Mouse (Mus musculus): ENCODE results near the gene Psen2. TPM values are rescaled to one million over a fixed set of nuclear protein-coding genes. Genes with fewer than 3 reads are reported as not detected.
A peak's percentile ranks its signal among the peaks of the same experiment; 100 is the strongest.

Gene Psen2
- total RNA-seq, 2 experiments from 2014 or later: 66.4 to 93.3 TPM

DNA sequence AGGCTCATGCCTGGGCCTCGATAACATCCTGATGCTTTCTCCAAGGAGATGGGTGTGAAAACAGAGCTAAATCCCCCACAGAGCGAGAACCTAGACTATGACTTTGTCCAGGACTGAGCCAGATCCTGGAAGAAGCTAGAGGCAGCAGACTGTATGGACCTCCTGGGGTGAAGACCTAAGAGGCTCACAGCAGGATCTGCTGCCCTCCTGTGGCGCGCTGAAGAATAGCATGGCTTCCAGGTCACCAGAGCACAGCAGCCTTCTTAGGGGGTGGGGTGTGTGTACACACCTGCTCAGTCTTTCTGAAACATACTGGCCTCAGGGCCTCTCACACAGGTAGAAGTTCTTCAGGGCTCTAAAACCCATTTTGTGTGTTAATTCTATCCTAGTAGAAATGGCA is 48.2 kb downstream of the Psen2 start:
- ATAC-seq (replicated peaks; ENCODE audit: low FRiP score, low TSS enrichment, poor library complexity, severe bottlenecking): peak; percentile 96

DNA sequence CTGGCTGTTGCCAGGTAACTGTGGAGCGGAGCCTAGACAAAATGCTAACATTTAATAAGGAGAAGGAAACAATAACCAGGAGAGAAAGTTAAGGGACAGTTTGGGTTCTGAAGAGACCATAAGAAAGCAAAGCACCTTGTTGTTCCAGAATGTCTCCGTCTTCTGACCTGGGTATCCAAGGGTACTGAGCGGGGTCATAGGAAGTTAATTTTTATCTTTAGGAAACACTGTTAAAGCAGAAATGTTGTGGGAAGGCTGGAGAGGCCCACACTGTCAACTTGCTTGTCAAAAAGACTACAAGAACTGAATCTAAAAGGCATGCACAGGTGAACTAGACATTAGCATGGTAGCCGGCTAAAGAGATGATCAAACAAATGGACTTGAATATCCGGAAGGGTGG is 50.3 kb downstream of the Psen2 start:
- no peak for ATAC-seq (replicated peaks; ENCODE audit: low FRiP score, low TSS enrichment, poor library complexity, severe bottlenecking)

DNA sequence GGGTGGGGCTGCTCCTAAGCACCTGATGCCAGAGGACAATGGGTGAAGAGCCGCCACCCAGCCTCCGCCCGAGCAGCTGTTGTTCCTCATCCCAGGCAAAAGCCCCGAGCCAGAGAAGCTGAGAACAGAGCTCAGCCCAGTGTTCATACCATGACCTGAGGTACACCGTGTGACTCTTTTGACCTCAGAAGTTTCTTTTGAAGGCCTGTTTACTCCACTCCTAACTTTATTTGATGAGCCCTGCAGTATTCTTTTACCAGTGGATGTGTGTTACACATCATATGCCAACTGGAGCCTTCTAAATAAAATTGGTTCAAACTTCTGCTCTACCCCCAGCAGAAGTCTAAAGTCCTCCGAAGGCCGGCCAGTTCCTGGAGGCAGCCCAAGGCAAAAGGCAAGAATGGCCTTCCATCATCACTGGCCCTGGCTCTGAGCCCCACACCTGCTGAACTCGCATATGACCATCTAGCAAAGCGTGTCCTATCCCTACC is 52.4 kb downstream of the Psen2 start:
- ATAC-seq (replicated peaks; ENCODE audit: low FRiP score, low TSS enrichment, poor library complexity, severe bottlenecking): no peak

DNA sequence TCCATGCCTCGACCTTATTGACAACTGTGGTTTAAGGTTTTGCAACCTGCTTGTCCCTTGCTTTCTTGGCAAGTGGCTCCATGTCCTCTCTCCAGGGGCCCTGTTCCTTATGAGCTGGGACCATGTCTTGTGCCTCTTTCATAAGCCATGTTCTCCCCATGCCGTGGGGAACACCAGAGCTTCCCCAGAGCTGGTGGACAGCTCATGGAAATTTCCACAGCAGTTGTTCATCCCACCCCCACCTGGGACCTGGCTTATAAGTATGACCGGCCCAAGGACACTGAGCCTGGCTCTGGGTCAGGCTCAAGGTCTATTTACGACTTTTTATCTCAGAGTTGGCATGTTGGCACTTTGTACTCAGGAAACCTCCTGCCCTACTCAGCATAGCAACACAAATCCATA is 53.2 kb downstream of the Psen2 start:
- ATAC-seq (replicated peaks; ENCODE audit: low FRiP score, low TSS enrichment, poor library complexity, severe bottlenecking): no peak

DNA sequence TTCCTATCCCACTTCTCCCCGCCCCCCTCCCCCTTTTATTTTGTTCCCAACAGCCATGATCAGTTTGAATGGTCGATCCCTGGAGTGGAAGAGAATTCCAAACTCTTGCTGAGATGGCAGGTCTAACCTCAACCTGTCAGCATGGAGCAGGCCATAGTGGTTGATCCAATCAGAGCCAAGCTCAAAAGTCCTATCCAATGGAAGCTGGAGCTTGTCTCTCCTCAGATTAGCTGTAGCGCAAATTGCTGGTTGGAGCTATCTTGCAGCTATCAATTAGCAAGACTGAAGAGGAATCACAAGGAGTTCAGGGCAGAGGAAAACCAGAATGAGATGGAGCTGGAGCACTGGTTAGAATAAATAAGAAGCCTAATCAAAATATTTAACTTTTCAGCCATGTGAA is 54.9 kb downstream of the Psen2 start:
- ATAC-seq (replicated peaks; ENCODE audit: low FRiP score, low TSS enrichment, poor library complexity, severe bottlenecking): no peak

DNA sequence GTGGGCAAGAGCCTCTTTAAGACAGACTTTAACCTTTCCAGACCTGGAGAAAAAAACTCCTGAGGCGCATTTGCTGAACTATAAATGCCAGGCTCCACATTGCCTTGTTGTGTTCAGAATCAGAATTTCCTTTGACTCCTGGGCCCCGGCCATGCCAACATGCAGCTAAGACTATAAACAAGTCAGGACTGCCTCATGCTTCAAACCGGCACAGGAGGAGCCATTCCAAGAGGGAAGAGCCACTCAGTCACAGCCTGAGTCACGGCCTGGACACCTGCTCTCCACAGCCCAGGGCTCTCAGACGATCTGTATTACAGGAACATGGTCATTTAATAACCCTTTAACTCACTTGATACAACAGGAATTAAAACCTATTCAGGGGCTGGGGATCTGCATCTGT is 62.5 kb downstream of the Psen2 start:
- no peak for ATAC-seq (replicated peaks; ENCODE audit: low FRiP score, low TSS enrichment, poor library complexity, severe bottlenecking)

DNA sequence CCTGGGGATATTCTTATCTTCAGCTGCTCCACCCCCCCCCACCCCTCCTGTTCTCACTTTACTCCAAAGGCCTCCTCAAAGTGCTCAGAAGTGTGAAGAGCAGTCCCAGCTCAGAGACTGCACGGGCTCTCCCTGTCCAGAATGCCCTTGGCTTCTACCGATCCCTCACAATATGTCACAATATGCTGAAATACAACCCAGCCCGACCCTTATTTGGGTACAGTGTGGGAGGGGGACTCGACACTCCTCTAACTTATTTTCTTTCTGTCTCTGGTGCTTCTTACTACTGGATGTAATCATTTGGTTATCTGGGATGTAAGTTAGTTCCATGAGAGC is 63.6 kb downstream of the Psen2 start:
- no peak for ATAC-seq (replicated peaks; ENCODE audit: low FRiP score, low TSS enrichment, poor library complexity, severe bottlenecking)

DNA sequence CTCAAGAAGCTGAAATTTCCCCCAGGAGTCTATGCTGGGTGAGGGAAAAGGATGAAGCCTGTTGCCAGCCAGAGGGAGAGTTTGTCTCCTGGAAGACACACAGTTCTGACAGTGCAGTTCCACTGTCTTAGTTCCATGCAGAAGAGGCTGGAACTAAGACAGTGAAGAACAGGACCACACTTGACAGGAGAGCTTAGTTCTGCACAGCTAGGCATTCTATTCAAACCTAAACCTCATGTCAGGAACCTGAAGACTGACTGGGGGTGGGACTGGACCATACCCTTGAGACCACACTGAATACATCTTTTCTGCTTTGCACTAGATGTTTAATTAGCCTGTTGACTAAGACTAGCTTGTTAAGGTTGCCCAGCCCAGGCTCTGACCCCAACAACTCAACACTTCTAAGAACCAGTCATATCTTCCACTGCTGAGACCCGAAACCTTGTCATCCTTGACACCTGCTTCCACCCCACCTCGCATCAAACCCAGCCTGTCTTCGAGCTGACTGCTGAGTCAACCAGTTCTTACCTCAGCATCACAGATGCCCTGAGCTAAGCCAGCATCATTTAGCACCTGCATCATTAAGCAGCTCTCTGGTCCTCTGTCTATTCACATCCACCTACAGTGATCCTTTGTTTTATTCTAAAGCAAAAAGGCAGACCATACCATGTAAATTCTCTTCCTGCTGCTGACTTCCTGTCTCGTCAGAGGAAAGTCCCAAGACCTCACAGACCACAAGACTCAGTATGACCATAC is 64.1 kb downstream of the Psen2 start, which contains the start of gene Coq8a:
TSS of gene Coq8a (minus strand) at position 644 of the 756 bp plus-strand sequence.
- no peak for ATAC-seq (replicated peaks; ENCODE audit: low FRiP score, low TSS enrichment, poor library complexity, severe bottlenecking)

DNA sequence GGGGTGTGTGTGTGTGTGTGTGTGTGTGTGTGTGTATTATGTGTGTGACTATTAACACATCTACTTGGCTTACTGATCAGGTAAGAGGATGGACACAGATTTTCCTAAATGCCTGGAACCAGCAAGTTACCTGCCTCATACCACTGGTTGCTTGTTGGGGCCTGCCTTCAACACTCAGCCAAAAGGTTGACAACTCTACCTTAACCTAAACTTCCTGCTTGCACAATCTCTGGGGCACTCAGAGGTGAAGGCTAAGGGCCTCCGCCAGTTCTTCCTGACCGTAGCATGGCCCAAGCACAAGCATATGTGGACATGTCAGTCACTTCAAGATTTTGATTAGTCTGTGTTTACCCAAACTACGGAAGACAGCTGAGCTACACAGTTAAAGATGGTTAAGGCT is 65.3 kb downstream of the Psen2 start:
- no peak for ATAC-seq (replicated peaks; ENCODE audit: low FRiP score, low TSS enrichment, poor library complexity, severe bottlenecking)

DNA sequence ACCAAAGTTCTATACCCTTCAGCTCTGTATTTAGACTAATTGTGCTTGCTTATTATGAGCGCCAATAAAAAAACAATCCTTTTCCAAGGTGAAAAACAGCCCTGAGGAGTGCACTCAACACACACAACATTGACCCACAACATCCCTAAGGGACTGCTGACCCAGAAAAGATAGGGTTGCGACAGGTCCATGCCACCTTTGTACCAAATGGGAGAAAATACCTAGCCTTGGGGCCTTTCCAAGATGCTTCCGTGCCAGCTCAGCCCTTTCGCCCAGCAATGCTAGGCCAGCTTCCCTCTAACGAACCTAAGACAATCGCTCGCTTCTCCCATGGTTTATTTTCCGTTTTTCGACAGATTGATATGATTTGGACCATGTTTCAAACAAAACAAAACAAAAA is 66.7 kb downstream of the Psen2 start:
- ATAC-seq (replicated peaks; ENCODE audit: low FRiP score, low TSS enrichment, poor library complexity, severe bottlenecking): no peak

DNA sequence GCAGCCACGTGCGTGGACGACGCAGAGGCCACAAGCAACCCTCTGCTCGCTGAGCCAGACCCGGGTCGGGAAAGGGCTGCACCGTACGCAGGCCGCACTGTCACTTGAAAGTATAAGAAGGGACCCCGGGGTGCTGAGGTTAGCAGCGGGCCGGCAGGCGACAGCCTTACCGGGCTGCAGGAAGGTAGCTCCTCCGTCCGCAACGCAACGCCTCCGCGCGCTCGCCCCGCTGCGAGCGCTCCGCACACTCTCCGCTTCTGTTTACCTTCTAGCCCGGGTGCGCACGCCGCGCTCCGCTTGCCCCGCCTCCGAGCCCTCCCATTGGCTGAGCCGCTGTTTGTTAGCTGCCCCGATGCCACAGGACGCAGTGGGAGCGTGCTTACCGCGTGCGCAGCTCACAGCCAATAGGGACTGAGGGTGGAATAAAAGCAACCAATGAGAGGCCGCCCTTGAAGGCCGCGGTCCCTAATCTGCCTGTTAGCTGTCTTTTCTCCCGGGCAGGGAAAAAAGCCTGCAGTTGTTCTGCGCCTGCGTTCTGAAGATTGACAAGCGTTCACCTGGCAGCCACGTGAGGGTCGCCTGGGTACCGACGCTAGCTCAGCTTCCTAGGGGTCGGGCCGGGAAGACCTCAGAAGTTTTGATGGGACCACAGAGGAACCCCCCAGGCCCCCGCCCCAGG is 67.4 kb downstream of the Psen2 start:
- peak; percentile 98 for ATAC-seq (replicated peaks; ENCODE audit: low FRiP score, low TSS enrichment, poor library complexity, severe bottlenecking)

DNA sequence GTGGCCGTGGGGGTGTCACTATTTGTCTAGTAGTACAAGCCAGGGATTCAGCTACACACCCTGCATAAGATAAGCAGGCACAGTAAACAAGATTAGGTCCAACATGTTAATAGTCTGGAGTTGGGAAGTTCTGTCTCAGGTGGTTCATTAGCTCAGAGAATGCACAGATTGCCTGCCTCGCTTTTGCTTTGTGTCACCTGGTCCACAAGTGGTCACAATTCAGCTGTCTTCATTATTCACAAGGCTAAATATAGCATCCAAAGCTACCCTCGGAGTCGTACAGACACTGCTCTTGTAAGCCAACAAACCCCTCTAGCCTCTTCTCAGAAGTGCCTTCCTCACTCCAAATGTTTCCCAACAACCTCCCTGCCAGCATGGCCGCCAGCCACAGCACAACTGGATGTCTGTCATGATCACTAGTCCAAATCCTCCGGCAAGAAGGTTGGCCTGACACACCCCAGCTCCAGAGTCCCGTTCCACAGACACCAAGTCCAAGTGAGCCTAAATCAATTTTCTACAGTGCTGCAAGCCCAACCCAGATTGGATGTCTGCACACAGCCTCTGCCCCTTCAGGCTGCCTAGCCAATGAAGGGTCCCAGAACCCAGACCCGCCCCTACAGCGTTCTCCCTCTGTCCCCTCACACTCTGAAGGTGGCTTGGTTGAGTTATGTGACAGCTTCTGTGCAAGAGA is 68.3 kb downstream of the Psen2 start:
- peak; percentile 62 for ATAC-seq (replicated peaks; ENCODE audit: low FRiP score, low TSS enrichment, poor library complexity, severe bottlenecking)

DNA sequence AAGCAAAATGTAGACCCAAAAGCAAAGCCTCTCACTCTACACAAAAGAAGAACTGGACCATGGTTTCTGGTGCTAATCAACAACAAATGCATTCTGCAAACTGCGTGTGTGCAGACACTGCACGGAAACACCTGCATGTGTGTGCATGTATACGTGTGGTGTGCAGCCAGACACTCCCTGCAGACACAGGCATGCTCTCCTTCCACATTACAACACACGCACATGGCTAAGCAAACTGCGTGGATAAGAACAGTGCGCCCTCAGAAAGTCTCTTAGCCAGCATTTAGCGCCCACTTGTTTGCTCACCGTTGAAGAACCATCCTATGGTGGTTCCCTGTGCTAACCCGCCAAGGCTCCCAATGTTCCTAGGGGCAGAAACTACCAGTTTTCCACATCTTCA is 69.2 kb downstream of the Psen2 start:
- no peak for ATAC-seq (replicated peaks; ENCODE audit: low FRiP score, low TSS enrichment, poor library complexity, severe bottlenecking)

DNA sequence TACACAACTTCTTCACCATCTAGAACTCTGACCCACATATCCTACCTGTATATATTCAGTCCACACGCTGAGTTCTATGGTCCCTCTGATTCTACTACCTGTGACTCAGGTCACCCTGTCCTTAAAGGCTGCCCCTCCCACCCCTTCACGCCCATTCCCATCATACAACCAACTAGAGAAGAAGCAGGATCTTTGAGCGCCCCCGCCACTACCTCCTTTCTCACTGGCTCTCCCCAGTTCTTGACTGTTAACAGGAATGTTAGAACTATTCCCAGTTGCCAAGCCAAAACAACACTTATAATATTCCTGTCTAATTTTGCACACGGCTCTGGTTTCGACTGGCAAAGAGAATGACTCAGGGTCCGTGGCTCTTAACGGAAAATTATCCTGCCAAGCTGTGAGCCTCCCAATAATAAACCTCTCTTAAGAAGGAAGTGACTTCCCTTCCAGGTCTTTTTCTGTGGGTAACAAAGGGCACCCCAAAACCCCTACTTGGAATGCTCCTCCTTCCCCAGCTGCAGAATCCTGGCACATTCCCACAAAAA is 69.8 kb downstream of the Psen2 start:
- no peak for ATAC-seq (replicated peaks; ENCODE audit: low FRiP score, low TSS enrichment, poor library complexity, severe bottlenecking)

DNA sequence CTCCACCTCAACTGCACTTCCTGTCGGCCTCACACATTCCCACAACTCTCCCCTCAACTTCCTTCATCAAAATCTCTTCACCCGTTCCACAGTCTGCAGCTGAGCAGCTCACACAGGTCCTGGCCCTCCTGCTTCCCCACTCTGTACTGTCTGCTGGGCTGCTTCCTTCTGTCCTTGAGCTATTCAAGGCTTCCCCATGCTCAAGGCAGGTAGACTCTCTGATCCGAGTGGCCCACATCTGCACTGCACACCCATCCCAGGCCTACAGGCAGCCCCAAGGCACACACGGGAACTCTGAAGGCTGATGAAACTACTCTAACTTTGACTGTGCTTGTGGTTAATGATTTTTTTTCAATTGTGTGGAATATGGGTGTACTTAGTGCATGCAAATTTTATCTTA is 70.4 kb downstream of the Psen2 start:
- no peak for ATAC-seq (replicated peaks; ENCODE audit: low FRiP score, low TSS enrichment, poor library complexity, severe bottlenecking)

DNA sequence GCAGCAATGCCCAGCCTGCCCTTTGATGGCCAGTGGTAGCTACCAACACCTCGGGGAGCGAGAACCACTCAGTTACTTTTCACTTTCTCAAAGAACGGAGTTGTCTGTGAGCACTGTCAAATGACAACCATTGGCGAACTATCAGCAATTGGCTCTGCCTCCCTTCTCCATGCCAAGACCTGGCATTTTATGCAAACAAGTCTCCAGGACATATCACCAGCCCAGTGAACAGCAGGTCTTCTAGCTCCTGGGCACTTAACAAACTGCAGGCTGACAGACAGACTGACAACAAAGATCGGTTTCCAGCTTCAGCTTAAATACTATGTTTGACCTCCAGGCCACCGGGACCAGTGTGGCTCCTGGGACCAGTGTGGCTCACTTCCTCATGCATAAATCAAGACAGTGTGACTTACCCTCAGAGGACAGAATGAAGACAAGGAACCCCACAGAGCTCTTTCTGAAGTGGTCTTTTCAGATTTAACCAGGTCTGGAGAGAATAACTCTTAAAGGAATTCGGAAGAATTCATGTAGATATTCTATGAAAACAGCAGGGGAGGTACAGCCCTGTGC is 71.5 kb downstream of the Psen2 start:
- no peak for ATAC-seq (replicated peaks; ENCODE audit: low FRiP score, low TSS enrichment, poor library complexity, severe bottlenecking)

DNA sequence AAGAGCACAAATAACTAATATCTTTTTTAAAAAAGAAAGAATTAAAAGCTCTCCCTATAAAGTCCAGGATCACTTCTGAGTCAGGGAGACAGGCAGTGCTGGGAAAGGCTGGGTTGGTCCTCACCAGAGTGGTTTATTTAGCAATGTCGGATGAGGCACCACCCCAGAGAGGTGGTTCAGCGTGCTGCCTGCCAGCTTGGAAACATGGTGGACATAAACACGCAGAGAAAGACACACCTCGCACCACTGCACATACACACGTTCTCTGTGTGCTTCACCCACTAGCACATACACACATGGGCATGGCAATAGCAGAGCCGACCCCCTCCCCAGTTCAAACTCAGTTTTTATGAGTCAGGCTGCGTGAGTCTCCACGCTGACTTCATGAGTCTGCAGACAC is 72.1 kb downstream of the Psen2 start:
- no peak for ATAC-seq (replicated peaks; ENCODE audit: low FRiP score, low TSS enrichment, poor library complexity, severe bottlenecking)

DNA sequence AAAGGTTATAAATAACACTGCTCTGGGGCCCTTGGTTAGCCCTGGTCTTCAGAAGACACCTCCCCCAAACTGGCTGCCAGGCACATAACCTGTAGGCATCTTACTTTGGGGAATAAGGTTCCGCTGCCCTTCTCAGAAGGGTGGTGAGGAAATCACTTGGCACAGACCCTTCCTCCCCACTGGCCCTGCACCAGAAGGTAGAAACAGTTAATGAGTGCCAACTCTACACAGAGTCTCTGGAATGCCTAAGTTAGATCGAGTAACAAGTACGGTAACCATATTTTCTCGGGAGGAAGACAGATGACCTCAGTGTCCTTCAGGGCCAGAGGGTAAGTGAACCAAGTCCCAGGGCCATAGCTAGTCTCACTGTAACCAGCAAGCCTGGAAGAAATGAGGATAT is 74.3 kb downstream of the Psen2 start:
- no peak for ATAC-seq (replicated peaks; ENCODE audit: low FRiP score, low TSS enrichment, poor library complexity, severe bottlenecking)

DNA sequence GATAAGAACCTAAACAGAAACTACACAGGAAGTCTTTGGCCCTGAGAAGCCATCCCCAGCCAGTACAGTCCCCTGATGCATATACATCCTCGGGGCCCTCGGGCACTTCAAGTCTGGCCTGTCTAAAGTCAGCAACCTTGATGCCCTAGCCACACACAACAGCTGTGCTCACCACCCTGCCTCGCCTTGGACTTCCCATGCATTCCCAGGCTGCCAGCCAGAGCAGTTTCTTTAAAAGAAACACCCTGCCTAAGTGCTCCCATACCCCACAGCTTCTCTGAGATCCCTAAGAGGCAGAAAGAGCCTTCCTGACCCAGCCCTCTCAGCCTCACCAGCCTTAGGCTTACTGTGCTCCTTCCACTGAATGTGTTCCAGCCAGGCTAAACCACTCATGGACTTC is 76.9 kb downstream of the Psen2 start:
- ATAC-seq (replicated peaks; ENCODE audit: low FRiP score, low TSS enrichment, poor library complexity, severe bottlenecking): no peak

DNA sequence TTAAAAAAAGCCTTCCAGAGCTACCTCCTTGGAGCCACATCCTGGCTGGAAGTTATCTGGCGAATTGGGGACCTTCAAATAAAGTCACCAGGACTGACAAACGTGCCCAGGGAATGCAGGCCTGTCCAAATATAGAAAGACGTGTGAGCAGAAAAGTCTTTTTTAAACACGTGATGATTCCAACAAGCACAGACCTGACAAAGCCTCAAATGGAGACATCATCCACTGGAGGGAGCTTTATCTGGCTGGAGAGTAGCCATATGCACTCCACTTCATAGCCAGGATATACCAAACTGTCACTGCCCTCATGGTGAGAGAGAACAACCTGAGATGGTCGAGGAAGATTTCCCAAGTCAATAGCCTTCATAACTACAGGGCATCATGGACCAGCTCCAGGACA is 77.4 kb downstream of the Psen2 start:
- ATAC-seq (replicated peaks; ENCODE audit: low FRiP score, low TSS enrichment, poor library complexity, severe bottlenecking): no peak

Measured in megakaryocyte-erythroid progenitor cell, adult 5-6 weeks (primary cell).